In genomic region chr5:91981176-91981840, GRCm38 (mm10) we compare ENCODE assay signal across 27 mouse cellular contexts. TPM values are rescaled to one million over a fixed set of nuclear protein-coding genes. Genes with fewer than 3 reads are reported as not detected.
DNase-seq lines count a peak whose midpoint lies in the region; ATAC-seq and TF ChIP-seq lines count a peak whose summit lies in the region.
"Had no signal": no experiment of that assay in that cellular context is flagged by ENCODE, and none has a peak within 500 bp of the region (broad histone marks: within the 10 kb centered on the region; RNA-seq: fewer than 3 reads in every experiment).

No protein-coding gene starts in this region.

- H3K79me2 ChIP-seq in liver, adult 2 months (ENCODE audit: control insufficient read depth, insufficient read depth, low read length), result no peaks in the 10 kb centered on the region

- no peak for ATAC-seq in liver, embryonic 12.5 days
- peak; percentile 45; the same call in 1 of the 2 replicates for ATAC-seq in liver, embryonic 13.5 days (ENCODE audit: low read depth)
- ATAC-seq in liver, embryonic 15.5 days (ENCODE audit: insufficient read depth), result peak; percentile 51; the same call in 1 of the 2 replicates
- ATAC-seq in liver, postnatal 0 days, result peak; percentile 96
- ATAC-seq: activated CD4-positive, CD25-positive, alpha-beta regulatory T cell, adult 4 months; forebrain, embryonic 13.5 days; forebrain, embryonic 15.5 days; Patski had no signal

- peak overlapping the region; percentile 75 for H3K27ac ChIP-seq in liver, adult 2 months (replicated peaks; ENCODE audit: insufficient read depth, low read depth, low read length)
- H3K27ac ChIP-seq in liver, embryonic 12.5 days, result no peak overlapping the region
- H3K27ac ChIP-seq in liver, embryonic 13.5 days, result no peak overlapping the region
- H3K27ac ChIP-seq in liver, embryonic 15.5 days (replicated peaks), result no peak overlapping the region
- peak overlapping the region; percentile 67 for H3K27ac ChIP-seq in liver, postnatal 0 days (ENCODE audit: low read depth)
- H3K27ac ChIP-seq: embryonic facial prominence, embryonic 10.5 days; embryonic facial prominence, embryonic 12.5 days; forebrain, embryonic 13.5 days; forebrain, embryonic 15.5 days had no signal

- peaks cover 5% of the 10 kb centered on the region; the same call in 1 of the 2 replicates for H3K4me1 ChIP-seq in liver, adult 2 months (ENCODE audit: control insufficient read depth, insufficient read depth, low read length)
- H3K4me1 ChIP-seq in liver, embryonic 12.5 days, result no peaks in the 10 kb centered on the region
- no peaks in the 10 kb centered on the region for H3K4me1 ChIP-seq in liver, embryonic 13.5 days (replicated peaks)
- no peaks in the 10 kb centered on the region for H3K4me1 ChIP-seq in liver, embryonic 15.5 days (replicated peaks)
- no peaks in the 10 kb centered on the region for H3K4me1 ChIP-seq in liver, postnatal 0 days (ENCODE audit: insufficient read depth)
- H3K4me1 ChIP-seq in lung, adult 2 months (ENCODE audit: control insufficient read depth, insufficient read depth, low read length), result no peaks in the 10 kb centered on the region
- H3K4me1 ChIP-seq: embryonic facial prominence, embryonic 10.5 days; embryonic facial prominence, embryonic 12.5 days; forebrain, embryonic 13.5 days; forebrain, embryonic 15.5 days had no signal

- H3K27me3 ChIP-seq in liver, adult 2 months (ENCODE audit: control insufficient read depth, insufficient read depth, low read length), result no peaks in the 10 kb centered on the region
- no peaks in the 10 kb centered on the region for H3K27me3 ChIP-seq in liver, embryonic 12.5 days (replicated peaks)
- no peaks in the 10 kb centered on the region for H3K27me3 ChIP-seq in liver, embryonic 13.5 days
- no peaks in the 10 kb centered on the region for H3K27me3 ChIP-seq in liver, embryonic 15.5 days
- H3K27me3 ChIP-seq in liver, postnatal 0 days (ENCODE audit: insufficient read depth, low read length), result no peaks in the 10 kb centered on the region
- H3K27me3 ChIP-seq: embryonic facial prominence, embryonic 12.5 days; forebrain, embryonic 13.5 days; forebrain, embryonic 15.5 days; Patski had no signal

- no peaks in the 10 kb centered on the region for H3K36me3 ChIP-seq in liver, adult 2 months (ENCODE audit: control insufficient read depth, insufficient read depth, low read length)
- no peaks in the 10 kb centered on the region for H3K36me3 ChIP-seq in liver, embryonic 12.5 days
- no peaks in the 10 kb centered on the region for H3K36me3 ChIP-seq in liver, embryonic 13.5 days
- H3K36me3 ChIP-seq in liver, embryonic 15.5 days (replicated peaks), result no peaks in the 10 kb centered on the region
- H3K36me3 ChIP-seq in liver, postnatal 0 days (replicated peaks; ENCODE audit: insufficient read depth, low read length), result no peaks in the 10 kb centered on the region
- H3K36me3 ChIP-seq: embryonic facial prominence, embryonic 10.5 days; embryonic facial prominence, embryonic 12.5 days; forebrain, embryonic 15.5 days had no signal

- WGBS in liver, adult 2 months, result 23% methylated on average over 11 of the region's 11 CpGs
- WGBS in liver, embryonic 12.5 days (ENCODE audit: insufficient replicate concordance), result 69% methylated on average over 11 of the region's 11 CpGs
- 70% methylated on average over 11 of the region's 11 CpGs for WGBS in liver, embryonic 13.5 days (ENCODE audit: insufficient replicate concordance)
- WGBS in liver, embryonic 15.5 days (ENCODE audit: insufficient replicate concordance), result 76% methylated on average over 11 of the region's 11 CpGs
- 72% methylated on average over 11 of the region's 11 CpGs for WGBS in liver, postnatal 0 days (ENCODE audit: insufficient replicate concordance)
- WGBS in lung, adult 2 months, result 84% methylated on average over 11 of the region's 11 CpGs

- no peak for TF ChIP-seq EP300 in liver, postnatal 0 days (IDR thresholded peaks at IDR 0.05; ENCODE audit: low read depth)

- no peaks in the 10 kb centered on the region for H3K9me3 ChIP-seq in liver, embryonic 12.5 days (replicated peaks)
- no peaks in the 10 kb centered on the region for H3K9me3 ChIP-seq in liver, embryonic 13.5 days (replicated peaks)
- no peaks in the 10 kb centered on the region for H3K9me3 ChIP-seq in liver, embryonic 15.5 days (replicated peaks)
- no peaks in the 10 kb centered on the region for H3K9me3 ChIP-seq in liver, postnatal 0 days (ENCODE audit: low read length)
- H3K9me3 ChIP-seq: embryonic facial prominence, embryonic 10.5 days; embryonic facial prominence, embryonic 12.5 days; forebrain, embryonic 13.5 days; forebrain, embryonic 15.5 days had no signal

- no peak for TF ChIP-seq CTCF in liver, adult 2 months (IDR thresholded peaks at IDR 0.05; ENCODE audit: low read depth, low read length)
- TF ChIP-seq CTCF in liver, postnatal 0 days (IDR thresholded peaks at IDR 0.05; ENCODE audit: low read depth), result no peak
- no peak for TF ChIP-seq CTCF in lung, adult 2 months (IDR thresholded peaks at IDR 0.05; ENCODE audit: insufficient read depth, low read length)

- no peak overlapping the region for H3K4me2 ChIP-seq in liver, embryonic 12.5 days
- H3K4me2 ChIP-seq in liver, embryonic 13.5 days, result no peak overlapping the region
- H3K4me2 ChIP-seq in liver, embryonic 15.5 days, result no peak overlapping the region
- no peak overlapping the region for H3K4me2 ChIP-seq in liver, postnatal 0 days (ENCODE audit: low read depth, low read length)
- H3K4me2 ChIP-seq: embryonic facial prominence, embryonic 12.5 days; forebrain, embryonic 13.5 days; forebrain, embryonic 15.5 days had no signal

- TF ChIP-seq POLR2A in liver, adult 2 months (IDR thresholded peaks at IDR 0.05; ENCODE audit: extremely low read depth, insufficient read depth, low read length), result no peak
- no peak for TF ChIP-seq POLR2A in lung, adult 2 months (IDR thresholded peaks at IDR 0.05; ENCODE audit: borderline replicate concordance, extremely low read depth, low read depth, low read length)

- H3K4me3 ChIP-seq in liver, adult 2 months (ENCODE audit: insufficient read depth, low read depth, low read length), result no peak overlapping the region
- no peak overlapping the region for H3K4me3 ChIP-seq in liver, embryonic 12.5 days
- no peak overlapping the region for H3K4me3 ChIP-seq in liver, embryonic 13.5 days (replicated peaks)
- H3K4me3 ChIP-seq in liver, embryonic 15.5 days (replicated peaks), result no peak overlapping the region
- H3K4me3 ChIP-seq in liver, postnatal 0 days (ENCODE audit: low read depth, low read length), result no peak overlapping the region
- no peak overlapping the region for H3K4me3 ChIP-seq in lung, adult 2 months (replicated peaks; ENCODE audit: extremely low read depth, low read depth, low read length)
- H3K4me3 ChIP-seq: embryonic facial prominence, embryonic 10.5 days; embryonic facial prominence, embryonic 12.5 days; forebrain, embryonic 13.5 days; forebrain, embryonic 15.5 days had no signal

- peak; percentile 95 for DNase-seq in liver, adult 2 months (ENCODE audit: extremely low read depth, low read depth, low spot score)
- no peak for DNase-seq in liver, embryonic 13.5 days
- DNase-seq in liver, postnatal 0 days, result peak; percentile 62
- DNase-seq in left cerebral cortex, adult 11 months (ENCODE audit: low spot score), result no peak
- DNase-seq in lung, adult 2 months, result no peak
- DNase-seq in MN1 (ENCODE audit: low spot score), result no peak
- DNase-seq: adrenal gland, adult 8-10 months; adrenal gland, postnatal 14 days; adrenal gland, postnatal 36 days; cerebellum, adult 11-12 months; cerebellum, adult 2 months; cerebellum, adult 9-10 months; cerebellum, postnatal 10 days; cerebellum, postnatal 25 days had no signal

- peak overlapping the region; percentile 4; the same call in 1 of the 2 replicates for H3K9ac ChIP-seq in liver, adult 2 months (ENCODE audit: low read depth, low read length)
- H3K9ac ChIP-seq in liver, embryonic 12.5 days, result no peak overlapping the region
- no peak overlapping the region for H3K9ac ChIP-seq in liver, embryonic 13.5 days
- H3K9ac ChIP-seq in liver, embryonic 15.5 days, result no peak overlapping the region
- no peak overlapping the region for H3K9ac ChIP-seq in liver, postnatal 0 days (replicated peaks)
- H3K9ac ChIP-seq: embryonic facial prominence, embryonic 12.5 days; forebrain, embryonic 13.5 days; forebrain, embryonic 15.5 days had no signal

RNA-seq across cellular contexts. Expression of gene Odaph, which starts 6.0 kb away (rescaled TPM):
- not detected in 2 replicates for total RNA-seq in liver, adult 2 months (2014; rRNA removed)
- not detected in 2 replicates for polyA plus RNA-seq in liver, adult 2 months (2012; rRNA removed)
- not detected in 2 replicates for polyA plus RNA-seq in liver, embryonic 12.5 days (2016; fragmentation: Nextera tagmentation; extraction: Ambion mirVana)
- polyA plus RNA-seq in liver, embryonic 13.5 days (2015; fragmentation: Nextera tagmentation; extraction: Ambion mirVana), result not detected in 2 replicates
- not detected in 2 replicates for polyA plus RNA-seq in liver, embryonic 15.5 days (2015; fragmentation: Nextera tagmentation; extraction: Ambion mirVana)
- not detected in 2 replicates for polyA plus RNA-seq in liver, postnatal 0 days (2015; fragmentation: Nextera tagmentation; extraction: Ambion mirVana)
- not detected in 2 replicates for polyA plus RNA-seq in lung, adult 2 months (2012; rRNA removed)
- total RNA-seq: adrenal gland, adult 18-20 months; adrenal gland, adult 8-10 months; adrenal gland, postnatal 14 days; adrenal gland, postnatal 36 days had no signal
- polyA plus RNA-seq: activated CD4-positive, CD25-positive, alpha-beta regulatory T cell, adult 4 months; C2C12; cortical plate, adult 2 months; embryonic facial prominence, embryonic 10.5 days; embryonic facial prominence, embryonic 12.5 days; embryonic facial prominence, embryonic 14.5 days; forebrain, embryonic 11.5 days; forebrain, embryonic 13.5 days; forebrain, embryonic 15.5 days had no signal

RNA-seq across cellular contexts. Expression of gene Rchy1, which starts 18.4 kb away (rescaled TPM):
- total RNA-seq in liver, adult 2 months (2014; rRNA removed), result 22.9 and 25.6 TPM in 2 replicates
- 14.6 and 14.8 TPM in 2 replicates for polyA plus RNA-seq in liver, adult 2 months (2012; rRNA removed)
- polyA plus RNA-seq in liver, embryonic 12.5 days (2016; fragmentation: Nextera tagmentation; extraction: Ambion mirVana), result 44.0 and 45.8 TPM in 2 replicates
- polyA plus RNA-seq in liver, embryonic 13.5 days (2015; fragmentation: Nextera tagmentation; extraction: Ambion mirVana), result 36.9 and 39.0 TPM in 2 replicates
- 32.0 and 34.1 TPM in 2 replicates for polyA plus RNA-seq in liver, embryonic 15.5 days (2015; fragmentation: Nextera tagmentation; extraction: Ambion mirVana)
- 31.0 and 35.9 TPM in 2 replicates for polyA plus RNA-seq in liver, postnatal 0 days (2015; fragmentation: Nextera tagmentation; extraction: Ambion mirVana)
- polyA plus RNA-seq in lung, adult 2 months (2012; rRNA removed), result 17.2 and 25.5 TPM in 2 replicates

Comparison
In these comparisons a context has a peak if more than half of its experiments do, and no peak if none do; other contexts are left out.
1. DNase-seq: peak in liver, adult 2 months (single experiment) and liver, postnatal 0 days (single experiment); none in liver, embryonic 13.5 days (single experiment), left cerebral cortex, adult 11 months (single experiment), lung, adult 2 months (single experiment) and MN1 (single experiment).
2. H3K27ac ChIP-seq: peak in liver, adult 2 months (single experiment) and liver, postnatal 0 days (single experiment); none in liver, embryonic 12.5 days (single experiment), liver, embryonic 13.5 days (single experiment) and liver, embryonic 15.5 days (single experiment).